Mouse (Mus musculus): ENCODE measurements around the gene Ern2. TPM values are rescaled to one million over a fixed set of nuclear protein-coding genes. Genes with fewer than 3 reads are reported as not detected.

Ern2 gene
- 1 to 10 TPM in 1 of 2 experiments, under 1 TPM in 1; 0.89 to 1.2 TPM for total RNA-seq (2021)
- long read RNA-seq = 0 reads

DNA sequence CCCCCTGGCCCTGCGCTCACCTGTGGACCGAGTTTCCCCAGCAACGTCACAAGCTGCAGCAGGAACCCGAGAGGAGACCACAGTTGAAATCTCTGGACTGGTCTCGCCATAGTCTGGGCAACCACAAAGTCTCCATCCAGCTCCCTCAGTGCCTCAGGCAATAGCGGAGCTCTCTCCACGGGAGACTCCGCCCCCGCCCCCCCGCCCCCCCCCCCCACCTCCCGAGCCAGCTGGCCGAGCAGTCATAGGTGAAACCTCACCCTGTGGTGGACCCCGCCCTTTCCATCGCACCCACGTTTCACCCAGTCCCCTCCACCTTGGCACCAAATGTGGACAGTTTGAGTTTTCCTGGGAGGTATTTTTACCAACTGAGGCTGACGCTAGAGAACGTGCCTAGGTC is at the start of gene Ern2:
Gene Ern2 (minus strand): TSS at position 165 of the 400 bp plus-strand sequence.
- no peak for DNase-seq (ENCODE audit: low spot score in 2 of 2)

DNA sequence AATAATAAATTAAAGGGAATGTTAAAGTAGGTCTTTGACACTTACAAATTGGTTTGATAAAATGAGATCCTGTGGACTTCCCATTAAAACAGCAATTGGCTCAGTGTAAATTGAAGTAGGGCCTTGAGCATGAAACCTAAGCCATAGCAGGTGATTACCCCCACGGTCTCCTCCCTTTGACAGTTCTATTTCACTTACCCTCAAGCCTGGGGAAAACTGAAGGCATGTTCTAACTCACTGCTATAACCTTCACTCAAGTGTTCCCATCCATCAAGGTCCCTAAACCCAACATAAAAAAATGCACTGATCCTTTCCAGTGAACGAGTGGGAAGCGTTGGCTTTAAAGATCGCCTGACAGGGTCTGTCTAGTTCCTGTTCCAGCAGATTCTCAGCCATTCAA is 44.9 kb upstream of the Ern2 start:
- no peak for DNase-seq (ENCODE audit: low spot score in 2 of 2)

DNA sequence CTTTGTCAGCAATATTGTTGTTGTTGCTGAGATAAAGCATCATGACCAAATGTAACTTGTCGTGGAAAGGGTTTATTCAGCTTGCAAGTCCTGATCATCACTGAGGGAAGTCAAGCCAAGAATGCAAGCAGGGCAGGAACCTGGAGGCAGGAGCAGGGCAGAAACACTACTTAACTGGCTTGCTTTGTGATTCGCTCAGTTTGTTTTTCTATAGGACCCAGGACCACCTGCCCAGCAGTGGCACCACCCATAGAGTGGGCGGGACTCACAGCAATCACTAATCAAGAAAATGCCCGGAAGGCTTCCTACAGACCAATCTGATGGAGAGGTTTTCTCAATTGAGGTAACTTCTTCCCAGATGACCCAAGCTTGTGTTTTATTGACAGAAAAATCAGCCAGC is 43.9 kb upstream of the Ern2 start:
- DNase-seq (ENCODE audit: low spot score in 2 of 2) = no peak

DNA sequence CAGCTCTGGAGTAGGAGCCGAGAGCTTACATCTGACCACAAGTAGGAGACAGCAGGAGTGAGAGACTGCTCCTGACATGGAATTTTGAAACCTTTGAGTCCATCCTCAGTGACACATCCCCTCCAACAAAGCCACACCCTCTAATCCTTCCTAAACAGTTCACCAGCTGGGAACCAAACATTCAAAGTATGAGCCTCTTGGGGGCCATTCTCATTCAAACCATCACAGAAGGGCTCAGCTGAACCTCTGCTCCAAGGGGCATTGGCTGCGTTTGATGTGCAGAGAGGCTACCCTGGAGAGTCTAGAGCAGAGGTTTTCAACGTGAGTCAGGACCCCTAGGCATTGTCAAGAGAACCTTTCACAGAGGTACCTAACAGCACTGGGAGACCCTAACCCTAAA is 43.3 kb upstream of the Ern2 start:
- DNase-seq (ENCODE audit: low spot score in 2 of 2) = no peak

DNA sequence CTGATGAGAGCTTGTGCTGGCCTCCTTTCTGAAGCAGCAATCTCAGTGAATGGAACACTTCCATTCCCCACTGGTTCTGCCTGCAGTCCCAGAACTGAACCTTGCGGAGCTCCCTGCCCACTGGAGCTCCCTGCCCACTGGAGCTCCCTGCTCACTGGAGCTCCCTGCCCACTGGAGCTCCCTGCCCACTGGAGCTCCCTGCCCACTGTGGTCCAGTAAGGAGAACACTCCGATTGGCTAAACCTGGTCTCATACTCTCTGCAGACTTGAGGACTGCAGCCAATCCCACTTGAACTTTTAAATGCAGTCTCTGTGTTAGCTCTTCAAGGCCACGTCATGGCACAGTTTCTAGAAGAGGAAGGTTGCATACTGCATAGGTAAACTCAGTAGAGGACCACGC is 40.7 kb upstream of the Ern2 start:
- DNase-seq (ENCODE audit: low spot score in 2 of 2) = no peak

DNA sequence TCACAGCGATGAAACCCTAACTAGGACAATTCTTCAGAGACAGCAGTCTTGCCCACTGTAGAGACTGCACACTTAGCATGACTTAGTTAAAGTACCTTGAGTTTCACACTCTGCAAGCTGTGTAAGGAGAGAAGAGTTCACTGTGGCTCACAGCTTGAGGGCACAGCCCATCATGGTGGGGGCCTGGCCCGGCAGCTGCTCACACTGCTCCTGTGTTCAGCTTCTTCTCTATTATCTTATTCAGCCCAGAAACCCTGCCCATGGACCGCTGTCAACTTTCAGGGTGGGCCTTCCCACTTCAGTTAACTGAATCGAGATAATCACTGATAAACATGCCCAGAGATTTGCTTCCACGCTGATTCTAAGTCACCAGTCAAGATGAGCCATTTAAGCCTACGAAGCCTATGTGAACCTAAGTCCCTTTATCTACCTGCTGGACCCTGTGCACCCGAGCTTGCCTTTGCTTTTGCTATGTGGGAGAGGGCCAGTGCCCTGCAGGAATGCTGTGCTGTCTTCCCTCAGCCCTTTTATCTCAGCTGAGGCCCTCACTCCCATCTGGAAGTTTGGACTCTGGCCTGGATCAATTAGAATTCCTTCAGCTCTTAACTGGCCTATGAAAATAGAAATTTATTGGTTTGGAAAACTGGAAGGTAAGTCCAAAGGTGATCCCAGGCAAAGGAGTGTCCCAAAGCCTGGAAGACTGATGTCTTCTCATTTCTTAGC is 40.2 kb upstream of the Ern2 start:
- no peak for DNase-seq (ENCODE audit: low spot score in 2 of 2)

DNA sequence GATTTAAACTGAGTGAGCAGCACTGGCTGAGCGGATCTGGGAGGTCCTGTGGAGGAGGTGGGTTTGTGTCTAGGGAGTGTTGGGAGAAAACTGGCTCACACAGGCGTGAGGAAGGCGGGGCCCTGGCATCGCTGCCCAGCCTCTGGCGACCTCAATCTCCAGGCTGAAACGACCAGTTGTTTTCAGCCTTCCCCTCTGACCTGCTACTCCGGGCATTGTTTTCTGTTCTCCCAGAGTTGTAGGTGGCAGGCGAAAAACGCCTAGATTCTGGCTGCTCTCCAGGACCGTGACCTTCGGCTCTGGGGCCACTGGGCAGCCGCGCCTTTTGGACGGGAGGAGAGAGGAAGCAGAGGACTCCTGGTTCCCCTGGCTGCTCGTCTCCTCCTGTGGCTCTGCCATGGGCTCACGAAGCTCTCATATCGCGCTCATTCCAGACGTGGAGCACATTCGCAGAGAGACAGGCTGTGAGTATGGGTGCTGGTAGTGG is 33.4 kb upstream of the Ern2 start, which contains the start of gene Chp2:
Gene Chp2 (plus strand): TSS at position 182 of the 487 bp plus-strand sequence.
- peak in 1 of 2 experiments; percentile 18 for DNase-seq (ENCODE audit: low spot score in 2 of 2)

DNA sequence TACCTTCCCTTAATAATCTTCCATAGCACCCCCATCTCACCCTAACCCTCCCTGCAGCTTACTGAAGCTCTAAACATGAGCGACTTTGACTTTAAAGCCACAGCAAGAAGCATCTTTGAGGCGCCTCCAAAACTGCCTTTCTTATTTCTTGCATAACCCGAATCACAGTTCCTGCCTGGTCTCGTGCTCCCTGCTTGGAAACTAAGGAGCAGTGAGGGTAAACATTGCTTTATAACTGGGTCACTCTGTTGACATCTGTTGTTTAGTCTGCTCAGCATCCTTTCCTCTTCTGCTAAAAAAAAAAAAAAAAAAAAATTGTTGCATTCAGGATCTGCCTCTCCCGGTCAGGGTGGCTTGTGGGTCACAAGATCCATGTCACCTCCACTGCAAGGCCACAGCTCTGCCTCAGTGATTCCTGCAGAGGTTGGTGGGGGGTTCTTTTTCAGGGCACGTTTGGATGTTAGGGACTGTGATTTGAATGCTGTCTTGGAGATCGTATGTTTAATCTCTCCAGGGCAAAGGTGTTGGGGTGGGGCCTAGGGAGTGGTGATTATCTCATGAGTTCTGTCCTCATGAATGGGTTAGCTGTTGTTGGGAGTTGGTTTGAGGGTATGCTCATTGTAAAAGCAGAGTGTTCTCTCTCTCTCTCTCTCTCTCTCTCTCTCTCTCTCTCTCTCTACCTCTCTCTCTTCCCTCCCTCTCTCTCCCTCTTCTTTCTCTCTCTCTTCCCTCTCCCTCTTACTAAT is 22.4 kb upstream of the Ern2 start:
- no peak for DNase-seq (ENCODE audit: low spot score in 2 of 2)

DNA sequence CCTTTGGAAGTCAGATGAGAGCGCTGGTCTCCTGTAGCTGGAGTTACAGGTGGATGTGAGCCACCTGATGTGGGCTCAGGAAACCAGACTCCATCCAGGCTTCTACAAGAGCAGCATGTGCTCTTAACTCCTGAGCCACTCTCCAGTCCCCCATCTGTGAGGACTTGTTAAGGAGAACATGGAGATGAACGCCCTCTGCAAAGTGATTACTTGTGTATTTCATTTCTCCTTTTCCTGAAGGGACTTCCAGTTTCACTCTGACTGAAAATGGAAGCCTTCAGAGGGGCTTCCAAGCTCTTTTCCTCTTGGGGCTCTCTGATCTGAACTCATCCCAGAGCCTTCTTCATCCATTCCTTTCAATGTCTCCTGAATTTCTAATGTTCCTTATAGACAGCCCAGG is 20.1 kb upstream of the Ern2 start:
- DNase-seq (ENCODE audit: low spot score in 2 of 2) = no peak

DNA sequence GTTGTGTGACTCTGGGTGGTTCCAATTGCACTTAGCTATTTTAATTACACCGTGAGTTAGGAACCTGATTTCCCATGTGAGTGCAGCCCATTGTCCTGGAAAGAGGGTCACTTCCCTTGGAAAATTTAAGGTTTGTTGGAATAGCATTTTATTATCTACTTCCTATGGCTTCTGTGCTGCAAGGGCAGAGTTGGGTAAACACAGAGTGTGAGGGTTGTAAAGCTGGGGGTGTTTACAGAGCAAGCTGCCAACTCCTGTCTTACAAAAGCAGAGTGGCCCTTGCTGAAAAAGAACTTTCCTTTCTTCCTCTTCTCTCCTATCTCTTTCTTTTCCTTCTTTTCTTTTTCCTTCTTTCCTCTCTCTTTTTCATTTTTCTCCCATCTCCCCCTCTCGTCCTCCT is 17.9 kb upstream of the Ern2 start:
- no peak for DNase-seq (ENCODE audit: low spot score in 2 of 2)

DNA sequence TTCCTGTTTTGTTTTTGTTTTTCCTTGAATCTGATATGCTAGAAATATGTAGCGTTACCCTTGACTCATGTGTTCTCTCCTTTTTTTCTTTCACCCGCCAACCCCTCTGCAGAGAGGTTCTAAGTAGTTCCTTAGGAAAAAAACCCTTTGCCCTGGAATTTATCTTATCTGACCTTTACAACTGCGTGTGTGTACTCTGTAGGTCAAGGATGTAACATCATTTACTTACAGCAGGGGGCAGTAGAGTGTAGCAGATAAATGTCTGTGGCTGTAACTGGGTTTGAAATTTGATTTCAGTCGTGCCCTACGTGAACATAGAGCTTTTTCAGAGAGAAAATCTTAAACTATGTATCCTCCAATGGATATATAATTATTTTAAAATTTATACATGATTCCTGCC is 13.3 kb upstream of the Ern2 start:
- peak; percentile 19 to 26 for DNase-seq (ENCODE audit: low spot score in 2 of 2)

DNA sequence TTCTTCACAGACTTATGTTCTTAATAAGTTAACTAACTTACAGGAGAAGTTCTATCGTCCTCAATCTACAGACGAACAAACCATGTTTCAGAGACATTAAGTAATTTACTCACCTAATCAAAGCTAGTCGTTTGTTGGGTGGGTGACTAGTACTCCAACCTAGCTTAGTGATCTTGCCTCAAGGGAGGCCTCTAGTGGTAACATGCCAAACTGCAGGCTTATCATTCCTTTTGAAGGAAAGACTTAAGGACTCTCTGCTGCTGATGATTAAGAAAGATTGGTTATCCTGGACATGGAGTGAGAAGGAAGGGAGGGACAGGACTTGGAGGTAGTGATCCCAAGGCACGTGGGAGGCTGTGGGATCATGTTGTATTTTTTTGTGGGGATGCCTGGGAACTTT is 11.3 kb upstream of the Ern2 start:
- DNase-seq (ENCODE audit: low spot score in 2 of 2) = peak; percentile 48 to 57

DNA sequence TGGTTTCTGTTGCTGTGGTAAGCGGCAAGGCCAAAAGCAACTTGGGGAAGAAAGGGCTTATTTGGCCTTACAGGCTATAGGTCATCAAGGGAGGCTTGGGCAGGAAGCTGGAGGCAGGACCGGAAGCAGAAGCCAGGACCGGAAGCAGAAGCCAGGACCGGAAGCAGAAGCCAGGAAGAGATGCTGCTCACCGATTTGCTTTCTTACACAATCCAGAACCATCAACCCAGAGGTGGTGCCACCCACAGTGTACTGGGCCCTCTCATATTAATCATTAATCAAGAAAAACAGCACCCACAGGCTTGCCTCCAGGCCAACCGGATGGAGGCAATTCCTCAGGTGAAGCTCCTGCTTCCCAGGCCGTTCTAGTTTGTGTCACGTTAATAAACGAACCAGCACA is 10.8 kb upstream of the Ern2 start:
- DNase-seq (ENCODE audit: low spot score in 2 of 2) = no peak

DNA sequence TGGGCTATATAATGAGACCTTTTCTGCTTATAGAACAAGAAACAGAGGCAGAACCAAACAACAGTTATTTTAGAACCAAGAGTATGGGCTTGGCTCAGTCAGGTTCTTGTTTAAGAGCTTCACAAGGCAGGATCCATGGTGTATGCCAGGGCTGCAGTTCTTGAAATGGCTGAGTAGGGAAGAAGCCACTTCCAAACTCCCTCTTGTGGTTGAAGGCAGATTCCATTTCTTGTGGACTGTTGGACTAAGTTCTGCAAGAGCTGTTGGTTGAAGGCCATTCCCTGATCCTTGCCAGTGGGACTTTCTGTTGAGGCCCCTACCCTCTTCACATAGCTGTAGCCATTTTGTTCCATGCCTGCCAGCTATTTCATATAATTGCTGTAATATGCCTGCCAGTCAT is 7.9 kb upstream of the Ern2 start:
- no peak for DNase-seq (ENCODE audit: low spot score in 2 of 2)

DNA sequence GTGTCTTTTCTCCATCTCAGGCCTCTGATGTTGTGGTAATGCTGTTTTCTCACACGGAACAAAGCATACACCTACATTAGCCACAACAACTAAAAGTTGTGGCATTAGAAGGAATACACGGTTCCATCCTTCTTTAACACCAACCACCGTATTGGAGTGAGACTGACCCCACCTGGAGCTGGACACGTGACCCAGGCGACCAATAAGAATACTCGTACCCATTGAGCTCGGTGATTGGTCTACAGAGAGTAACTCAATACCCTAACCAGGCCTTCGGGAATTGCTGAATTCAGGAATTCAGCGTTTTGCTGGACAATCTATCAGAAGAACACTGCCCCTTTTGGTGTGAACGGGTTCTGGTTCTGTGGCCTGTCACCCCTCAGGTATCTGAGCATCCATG is 5.1 kb upstream of the Ern2 start:
- no peak for DNase-seq (ENCODE audit: low spot score in 2 of 2)

DNA sequence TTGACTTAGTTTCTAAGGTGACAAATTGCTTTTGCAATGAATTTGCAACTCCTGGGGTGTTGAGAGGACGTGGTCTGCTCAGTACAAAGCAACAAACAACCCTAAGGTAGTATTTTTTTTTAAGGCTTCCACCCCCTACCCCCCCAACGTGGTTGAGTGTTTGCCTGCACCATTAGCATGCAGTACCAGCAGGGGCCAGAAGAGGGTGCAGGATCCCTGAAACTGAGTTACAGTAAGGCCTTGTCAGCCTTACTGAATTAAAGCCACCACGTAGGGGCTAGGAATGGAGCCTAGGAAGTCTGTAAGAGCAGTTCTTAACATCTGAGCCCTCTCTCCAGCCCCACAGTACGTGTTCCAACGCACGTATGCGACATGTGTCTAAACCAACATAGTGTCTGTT is 3.5 kb upstream of the Ern2 start:
- peak; percentile 56 to 62 for DNase-seq (ENCODE audit: low spot score in 2 of 2)

DNA sequence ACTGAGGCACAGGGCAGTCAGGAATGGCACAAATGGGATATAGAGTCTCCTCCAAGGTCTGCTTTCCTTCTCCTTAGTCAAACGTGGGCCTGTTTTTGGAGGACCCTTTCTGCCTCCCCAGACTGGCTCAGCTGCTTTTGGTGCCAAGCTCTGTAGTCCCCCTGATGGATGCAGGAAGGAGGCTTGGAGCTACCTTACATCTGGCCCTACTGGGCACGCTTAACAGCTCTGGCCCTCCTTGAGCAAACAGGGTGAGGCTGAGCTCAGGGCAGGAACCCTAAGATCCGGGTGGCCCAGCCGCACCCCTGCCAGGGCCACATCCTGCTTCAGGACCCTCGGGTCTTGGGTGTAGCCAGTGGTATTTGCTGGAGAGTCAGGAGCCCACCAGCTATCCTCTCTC is 1.4 kb downstream of the Ern2 start:
- DNase-seq (ENCODE audit: low spot score in 2 of 2) = no peak

DNA sequence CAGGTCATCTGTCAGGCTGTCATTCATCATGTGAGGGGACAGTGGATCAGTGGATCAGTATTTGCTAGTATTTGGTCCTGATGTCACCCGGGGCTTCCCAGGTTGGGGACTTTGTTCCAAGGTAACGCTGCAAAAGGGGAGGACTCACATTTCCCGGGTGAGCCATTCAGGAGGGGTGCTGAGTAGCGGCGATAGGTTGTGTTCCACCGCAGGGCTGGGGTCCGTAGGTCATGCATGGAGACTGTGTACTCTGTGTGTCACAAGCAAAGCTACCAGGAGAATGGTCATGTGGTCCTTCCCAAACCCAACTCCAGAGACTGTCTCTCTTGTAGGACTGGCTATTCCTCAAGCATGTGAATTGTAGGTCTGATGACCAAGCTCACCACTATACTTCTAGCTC is 5.3 kb downstream of the Ern2 start:
- DNase-seq (ENCODE audit: low spot score in 2 of 2) = no peak

DNA sequence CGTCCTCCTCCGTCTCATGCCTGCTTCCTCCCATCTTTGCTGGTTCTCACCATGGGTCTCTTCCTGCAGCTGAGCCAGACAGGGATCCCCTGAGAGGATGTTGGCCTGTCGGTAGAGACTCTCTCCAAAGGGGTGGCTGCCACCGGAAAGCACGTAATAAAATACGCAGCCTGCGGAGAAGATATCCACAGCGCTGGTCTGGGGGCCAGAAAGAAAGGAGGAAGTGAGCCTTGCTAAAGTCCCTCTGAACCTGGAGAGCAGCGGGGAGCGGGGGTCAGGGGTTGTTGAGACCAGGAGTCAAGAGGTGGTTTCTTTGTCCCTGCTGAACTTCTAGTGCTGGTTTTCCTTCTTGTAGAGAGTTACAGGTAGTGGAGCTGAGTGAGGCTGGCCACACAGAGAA is 14.4 kb downstream of the Ern2 start:
- DNase-seq (ENCODE audit: low spot score in 2 of 2) = no peak

DNA sequence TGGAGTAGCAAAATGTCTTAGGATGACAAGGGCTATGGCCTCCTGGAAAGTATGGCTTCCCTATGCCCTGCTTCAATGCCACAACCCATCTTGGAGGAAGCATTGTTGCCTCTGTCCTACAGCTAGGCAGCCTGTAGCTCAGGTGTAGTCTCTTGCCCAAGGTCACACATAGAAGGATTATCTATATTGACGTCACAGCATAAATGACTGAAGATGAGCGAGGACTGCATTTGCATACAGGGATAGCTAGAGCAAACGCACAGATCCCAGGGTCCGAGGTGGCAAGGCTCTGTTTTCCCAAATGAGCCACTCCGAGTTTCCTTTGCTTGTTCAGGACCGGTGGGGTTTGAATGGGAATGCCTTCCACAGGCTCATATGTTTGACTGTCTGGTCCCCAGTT is 15.3 kb downstream of the Ern2 start:
- no peak for DNase-seq (ENCODE audit: low spot score in 2 of 2)

DNA sequence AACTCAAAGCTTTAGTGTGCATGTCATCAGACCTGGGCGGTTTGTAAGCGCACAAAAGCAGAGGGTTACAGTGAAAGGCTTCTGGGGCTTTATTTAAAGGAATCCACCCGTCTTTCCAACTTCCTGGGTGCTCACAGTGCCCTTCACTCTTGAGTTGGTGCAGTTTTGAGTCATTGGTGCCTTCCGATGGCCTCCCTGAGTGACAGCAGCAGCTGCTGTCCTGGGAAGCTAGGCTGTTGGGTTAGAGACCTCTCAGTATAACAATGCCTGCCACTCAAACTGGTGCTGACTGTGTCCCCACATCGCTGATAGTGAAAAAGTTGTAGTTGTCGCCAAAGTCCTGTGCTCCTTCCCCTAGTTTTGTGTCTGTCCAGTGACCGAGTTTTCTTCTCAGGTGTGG is 18.8 kb downstream of the Ern2 start:
- DNase-seq (ENCODE audit: low spot score in 2 of 2) = no peak

DNA sequence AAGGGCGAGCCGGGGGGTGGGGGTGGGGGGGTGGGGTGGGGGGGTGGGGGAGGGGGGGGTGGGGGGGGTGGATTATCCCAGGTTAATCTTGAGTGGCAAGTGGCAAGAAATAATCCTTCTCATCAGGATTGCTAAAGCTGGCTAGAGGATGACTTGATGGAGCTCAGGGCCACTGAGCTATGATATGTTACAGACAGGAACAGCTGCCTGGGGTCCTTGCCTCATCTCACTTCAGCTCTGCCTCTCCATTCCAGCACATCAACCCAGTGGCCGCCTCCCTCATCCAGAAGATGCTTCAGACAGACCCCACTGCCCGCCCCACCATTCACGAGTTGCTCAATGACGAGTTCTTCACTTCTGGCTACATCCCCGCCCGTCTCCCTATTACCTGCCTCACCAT is 22.2 kb downstream of the Ern2 start:
- DNase-seq (ENCODE audit: low spot score in 2 of 2) = no peak

DNA sequence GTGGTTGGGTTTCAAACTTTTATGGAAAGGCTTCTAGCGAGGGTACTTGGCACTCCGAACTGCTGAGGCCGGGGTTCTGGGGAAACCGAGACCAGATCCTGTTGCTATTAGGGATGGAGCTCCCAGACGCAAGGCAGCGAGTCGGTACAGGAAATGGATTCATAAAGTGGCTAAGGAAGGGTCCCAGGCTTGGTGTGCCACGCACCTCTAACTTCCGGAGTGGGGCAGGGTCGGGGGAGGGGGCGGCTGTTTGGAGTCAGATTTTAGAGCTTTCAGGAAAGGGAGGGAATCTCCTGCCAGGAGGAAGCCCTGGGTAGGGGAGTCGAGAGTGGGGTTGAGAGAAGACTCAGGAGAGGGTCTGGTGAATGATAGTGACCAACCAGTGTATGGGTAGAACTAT is 26.0 kb downstream of the Ern2 start:
- DNase-seq (ENCODE audit: low spot score in 2 of 2) = no peak
